Mouse (Mus musculus) CH12F3 (cell line): ENCODE results near the gene Tanc2.

Experiments used
- in situ Hi-C: fragments of 300-500 bp; cut with MboI; formaldehyde crosslinking; loops from 2 replicates; pipeline ENCODE4 v1.14.3; 2020; ENCODE audit warnings: low sequenced_read_pairs

Tanc2 gene

GRCm38 (mm10) chr11:105920836-105921235, 331.1 kb downstream of the Tanc2 start:
- in situ Hi-C loops = loop anchor here (10.0 kb wide), 1 partner anchor 104 kb away; no protein-coding TSS in a partner anchor

DNA sequence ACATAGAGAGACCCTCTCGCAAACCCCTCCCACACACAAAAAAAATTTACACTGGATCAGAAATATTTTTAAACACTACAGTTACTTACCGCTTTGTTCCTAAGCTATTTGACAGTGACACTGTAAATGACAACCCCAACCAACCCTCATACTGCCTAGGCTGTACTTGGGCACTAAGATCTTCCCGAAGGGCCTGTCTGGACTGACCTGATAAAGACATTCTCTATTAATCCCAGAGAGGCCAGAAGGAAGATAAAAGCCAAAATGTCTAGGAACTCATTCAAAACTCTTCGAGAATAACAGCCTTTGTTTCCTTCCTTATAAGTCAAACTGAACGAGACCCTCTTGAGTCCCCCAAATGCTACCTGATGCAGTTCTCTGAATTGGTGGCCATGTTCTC, 331.5 kb downstream of the Tanc2 start:
- in situ Hi-C loops = loop anchor here (10.0 kb wide), 1 partner anchor 104 kb away; no protein-coding TSS in a partner anchor

GRCm38 (mm10) chr11:105922769-105923663, 333.2 kb downstream of the Tanc2 start:
- in situ Hi-C loops = loop anchor here (10.0 kb wide), 1 partner anchor 102 kb away; no protein-coding TSS in a partner anchor

DNA sequence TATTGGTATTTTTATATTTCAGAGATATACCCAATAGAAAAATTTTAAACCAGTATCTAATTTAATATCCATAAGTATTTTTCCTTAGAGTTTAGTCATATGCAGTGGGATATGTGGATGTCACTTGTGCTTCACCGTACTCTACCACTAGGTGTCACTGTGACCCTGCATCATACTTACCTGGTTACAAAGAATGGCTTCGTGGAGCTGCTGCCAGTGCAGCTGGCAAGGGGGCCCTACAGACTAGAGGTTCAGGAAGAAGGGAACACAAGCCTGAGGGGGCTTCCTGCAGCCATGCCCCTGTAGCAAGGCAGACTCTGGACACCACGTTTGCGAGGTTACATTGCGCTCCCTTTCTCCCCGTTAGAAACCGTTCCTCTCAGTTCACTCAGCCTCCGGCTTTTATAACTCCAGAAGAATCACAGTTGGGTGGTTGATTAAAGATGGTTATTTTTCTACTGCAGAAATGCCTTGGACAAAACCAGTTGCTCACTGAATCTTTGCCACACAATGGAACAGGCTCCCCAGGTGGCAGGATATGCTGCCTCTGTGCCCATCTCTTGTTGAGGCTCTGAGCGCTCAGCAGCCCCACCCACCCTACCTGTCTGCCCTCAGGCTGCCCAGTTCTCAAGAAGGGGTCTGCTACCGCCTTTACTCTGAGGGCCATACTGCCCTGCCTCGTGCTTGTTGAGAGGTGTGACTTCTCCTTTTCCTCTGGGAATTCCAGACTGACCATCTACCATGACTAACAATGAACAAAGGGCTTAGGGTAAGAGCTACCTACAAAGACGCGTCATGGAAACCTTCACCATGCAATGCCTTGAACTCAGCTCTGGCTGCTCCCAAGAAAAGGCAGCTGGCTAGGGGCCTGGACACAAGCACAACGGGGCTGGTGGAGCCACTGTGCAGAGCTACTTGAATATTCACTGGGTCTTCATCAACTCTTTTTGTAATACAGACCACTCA, 337.6 kb downstream of the Tanc2 start:
- in situ Hi-C loops = loop anchor here (10.0 kb wide), 1 partner anchor 97 kb away; no protein-coding TSS in a partner anchor

DNA sequence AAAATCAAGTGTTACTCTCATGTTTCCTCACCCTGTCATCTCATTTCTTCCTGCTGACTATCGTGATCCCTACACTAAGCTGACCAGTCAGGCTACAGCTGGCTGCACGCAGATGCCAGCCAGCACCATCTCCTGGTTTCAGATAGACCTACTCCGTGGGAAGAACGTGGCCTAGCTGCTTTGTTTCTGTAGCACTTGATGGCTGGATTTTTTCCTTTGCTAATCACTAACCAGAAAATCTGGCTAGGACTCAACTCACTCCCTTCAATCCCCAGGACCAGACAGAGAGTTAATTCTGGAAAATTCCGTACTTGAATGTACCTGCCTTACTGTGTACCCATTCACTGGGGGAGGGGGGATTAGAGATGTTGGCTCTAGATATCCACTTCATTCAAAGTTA, 338.4 kb downstream of the Tanc2 start:
- in situ Hi-C loops = loop anchor here (10.0 kb wide), 1 partner anchor 97 kb away; no protein-coding TSS in a partner anchor

DNA sequence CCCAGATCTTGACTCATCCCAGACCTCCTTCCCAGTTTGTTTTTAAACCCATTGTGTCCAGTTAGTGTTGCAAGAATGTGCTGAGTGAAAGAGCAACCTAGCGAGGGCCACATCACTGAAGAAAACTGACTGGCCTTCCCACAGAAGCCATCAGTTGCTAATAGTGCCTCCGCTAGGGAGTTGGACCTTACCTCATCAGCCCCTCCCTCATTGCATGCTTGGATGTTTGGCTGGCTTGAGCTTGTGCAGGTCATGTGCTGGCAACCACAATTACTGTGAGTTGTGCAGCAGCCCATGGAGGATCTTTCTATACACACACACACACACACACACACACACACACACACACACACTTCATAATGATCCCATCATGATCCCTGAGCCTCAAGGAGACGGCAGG, 341.6 kb downstream of the Tanc2 start:
- in situ Hi-C loops = no loop called here

DNA sequence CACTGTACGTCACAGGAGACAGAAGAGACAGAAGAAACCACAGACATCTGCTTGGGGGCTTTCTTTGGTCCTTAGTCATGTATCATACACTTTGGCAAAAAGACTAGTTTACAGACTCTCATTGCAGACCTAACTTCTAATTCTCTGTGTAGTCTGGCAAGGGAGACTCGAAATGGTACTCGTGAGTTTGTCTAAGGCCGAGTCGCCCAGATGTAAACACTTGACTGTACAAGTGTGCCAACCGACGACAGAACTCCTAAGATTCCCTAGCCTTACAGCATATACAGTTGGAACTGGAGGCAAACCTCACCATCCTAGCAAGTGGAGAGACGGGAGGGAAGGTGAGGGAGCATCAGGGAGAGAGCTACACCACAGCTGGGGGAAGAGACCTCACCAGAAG, 344.0 kb downstream of the Tanc2 start:
- in situ Hi-C loops = no loop called here

GRCm38 (mm10) chr11:105934303-105934711, 344.5 kb downstream of the Tanc2 start:
- in situ Hi-C loops = no loop called here

DNA sequence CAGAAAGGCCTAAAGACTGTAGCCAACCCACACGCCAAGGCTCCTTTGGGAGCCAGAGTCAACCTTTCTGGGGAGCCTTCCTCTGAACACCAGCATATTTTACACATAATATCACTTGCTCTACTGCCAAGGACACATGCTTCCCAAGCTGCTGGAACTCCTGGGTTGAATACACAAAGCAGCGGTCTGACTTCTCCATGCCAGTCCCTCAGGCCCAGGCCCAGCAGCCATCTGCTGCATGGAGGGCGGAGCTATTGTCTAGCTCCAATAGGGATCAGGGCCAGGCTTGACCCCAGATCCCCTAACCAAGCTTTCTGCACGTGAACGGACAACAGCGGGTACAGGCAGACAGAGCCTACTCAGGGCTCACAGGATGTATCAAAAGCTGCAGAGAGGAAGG, 345.0 kb downstream of the Tanc2 start:
- in situ Hi-C loops = no loop called here

GRCm38 (mm10) chr11:105935496-105935895, 345.7 kb downstream of the Tanc2 start:
- in situ Hi-C loops = no loop called here

- in situ Hi-C loops = no loop called here
Observed at GRCm38 (mm10) chr11:105936200-105936599, 346.4 kb downstream of the Tanc2 start.

DNA sequence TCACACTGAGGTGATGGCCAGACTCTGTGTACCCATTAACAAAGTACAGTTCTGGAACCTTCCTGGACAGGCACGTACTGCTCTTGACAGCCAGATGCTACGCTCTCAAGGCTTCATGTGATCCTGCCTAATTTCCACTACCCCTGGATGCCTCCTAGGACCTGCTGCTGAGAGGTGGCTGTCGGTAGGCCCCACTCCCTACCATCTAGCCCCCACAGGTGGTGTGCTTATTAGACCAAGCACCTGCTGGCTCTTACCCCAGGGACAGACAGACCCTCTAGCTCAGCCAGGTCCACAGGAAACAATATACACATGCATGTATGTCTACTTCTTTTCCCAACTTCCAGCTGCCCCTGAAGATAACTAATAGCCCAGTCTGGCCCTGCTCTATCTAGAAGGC, 347.2 kb downstream of the Tanc2 start:
- in situ Hi-C loops = no loop called here

GRCm38 (mm10) chr11:105938771-105939170, 349.0 kb downstream of the Tanc2 start:
- in situ Hi-C loops = no loop called here

- in situ Hi-C loops = no loop called here
Observed at GRCm38 (mm10) chr11:105941973-105942372, 352.2 kb downstream of the Tanc2 start.

- in situ Hi-C loops = no loop called here
Observed at GRCm38 (mm10) chr11:105943133-105944102, 353.6 kb downstream of the Tanc2 start.

DNA sequence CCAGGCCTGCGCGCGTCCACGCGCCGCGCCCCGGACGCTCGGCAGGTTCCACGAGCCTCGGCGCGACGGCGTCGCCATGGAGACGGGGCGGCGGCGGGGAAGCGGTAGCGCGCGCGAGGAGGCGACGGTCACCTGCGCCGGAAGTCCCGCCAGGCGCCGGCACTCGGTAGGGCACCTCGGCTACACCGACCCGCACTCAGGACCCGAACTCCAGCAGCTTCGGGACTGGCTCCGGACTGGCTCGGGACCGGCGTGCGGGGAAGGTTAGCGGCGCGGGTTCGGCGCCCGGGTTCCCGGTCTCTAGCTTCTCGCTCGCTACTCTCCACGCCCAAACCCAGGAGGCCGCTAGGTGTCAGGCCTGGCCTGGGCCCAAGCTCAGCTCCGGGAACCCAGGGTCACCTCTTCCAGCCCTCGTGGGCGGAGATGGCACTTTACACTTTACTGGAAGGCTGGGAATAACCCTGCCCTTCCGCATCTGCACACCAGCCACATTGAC, 354.4 kb downstream of the Tanc2 start:
- in situ Hi-C loops = no loop called here

GRCm38 (mm10) chr11:105944770-105945672, 355.2 kb downstream of the Tanc2 start:
- in situ Hi-C loops = no loop called here

DNA sequence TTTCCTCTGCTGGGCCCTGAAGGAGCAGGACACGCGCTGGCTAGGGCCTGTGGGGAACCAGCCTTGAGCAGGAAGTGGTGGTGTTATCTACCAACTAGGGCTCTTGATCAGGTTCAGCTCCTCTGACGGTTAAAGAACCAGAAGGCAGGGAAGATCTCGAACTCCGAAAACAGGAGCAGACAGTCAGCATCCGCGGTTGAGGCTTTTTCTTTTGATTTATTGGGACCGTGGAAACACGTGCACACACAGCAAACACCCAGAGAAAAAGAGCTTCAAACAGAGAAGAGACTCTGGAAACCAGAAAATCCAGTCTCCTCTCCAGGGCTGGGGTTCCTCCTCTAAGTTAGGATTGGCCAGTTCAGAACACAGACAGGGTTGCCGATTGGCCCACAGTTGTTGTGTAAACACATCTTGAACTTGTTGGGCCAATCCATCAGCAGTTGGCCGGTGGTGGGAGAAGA, 356.9 kb downstream of the Tanc2 start:
- in situ Hi-C loops = no loop called here

GRCm38 (mm10) chr11:105948255-105948654, 358.5 kb downstream of the Tanc2 start:
- in situ Hi-C loops = no loop called here
